Mouse (Mus musculus) hematopoietic stem cell, adult 5-6 weeks (primary cell): ENCODE results near the gene Ift81. TPM values are rescaled to one million over a fixed set of nuclear protein-coding genes. Genes with fewer than 3 reads are reported as not detected.

Experiments used
- ATAC-seq, 2 experiments: fragments of 125-278 bp in 1 of 2; replicated peaks in 1 of 2; 2 replicates each; pipeline ENCODE4 v1.8.0; 2016 to 2017; ENCODE audit warnings: inconsistent platforms in 2 of 2, mild to moderate bottlenecking in 2 of 2, moderate number of reproducible peaks in 2 of 2, low read depth in 1 of 2, moderate TSS enrichment in 1 of 2; ENCODE audit not compliant: low FRiP score in 2 of 2, poor library complexity in 2 of 2, severe bottlenecking in 2 of 2, insufficient read depth in 1 of 2, low TSS enrichment in 1 of 2
- total RNA-seq: library from RNA; stranded (forward); fragments of 172-1452, 232-1000 nt; gene quantifications from 2 replicates; pipeline ENCODE4 v1.2.3, GENCODE M21; 2017

Ift81 gene
- total RNA-seq, 1 experiment from 2014 or later, result 36.1 TPM

DNA sequence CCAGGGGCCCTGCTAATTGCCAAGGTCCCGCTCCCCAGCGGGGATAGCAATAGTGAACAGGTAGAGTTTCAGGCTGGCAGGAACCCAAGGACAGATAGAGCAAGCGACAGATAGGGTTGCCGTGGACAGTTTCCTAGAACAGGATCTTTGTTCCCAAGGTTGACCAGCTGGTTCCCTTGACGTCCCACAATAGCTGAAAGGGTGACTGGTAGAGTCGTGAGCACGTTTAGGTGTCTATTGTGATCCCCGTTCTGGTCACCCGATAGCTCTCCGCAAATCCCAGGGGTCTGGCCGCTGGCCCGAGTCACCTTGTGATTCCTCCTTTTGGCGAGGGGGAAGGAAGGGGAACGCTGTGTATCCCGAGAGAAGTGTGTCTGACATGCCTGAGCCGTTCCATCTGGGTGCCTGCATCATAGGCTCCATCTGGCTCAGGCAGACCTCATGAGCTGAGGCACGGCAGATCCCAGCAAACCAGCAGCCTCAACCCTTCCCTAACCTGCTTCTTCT is 103.6 kb downstream of the Ift81 start:
- no peak for ATAC-seq

DNA sequence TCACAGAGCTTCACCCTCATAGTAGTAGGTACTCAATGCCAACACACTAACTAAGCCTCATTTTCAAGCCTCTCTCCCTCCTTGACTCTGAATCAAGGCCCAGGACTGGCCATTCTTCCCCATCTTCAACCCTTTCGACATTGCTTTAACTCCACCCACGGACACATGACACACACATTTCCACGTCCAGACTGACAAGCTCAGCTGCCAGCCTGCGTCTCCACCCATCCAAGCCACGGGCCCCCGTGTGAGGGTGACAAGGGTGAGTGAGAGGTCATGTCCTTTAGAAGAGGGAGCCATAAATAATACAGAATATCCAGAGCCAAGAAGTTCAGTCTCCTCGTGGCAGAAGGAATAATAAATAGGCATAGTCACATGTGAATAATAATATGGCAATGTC is 104.7 kb downstream of the Ift81 start:
- ATAC-seq, result no peak

DNA sequence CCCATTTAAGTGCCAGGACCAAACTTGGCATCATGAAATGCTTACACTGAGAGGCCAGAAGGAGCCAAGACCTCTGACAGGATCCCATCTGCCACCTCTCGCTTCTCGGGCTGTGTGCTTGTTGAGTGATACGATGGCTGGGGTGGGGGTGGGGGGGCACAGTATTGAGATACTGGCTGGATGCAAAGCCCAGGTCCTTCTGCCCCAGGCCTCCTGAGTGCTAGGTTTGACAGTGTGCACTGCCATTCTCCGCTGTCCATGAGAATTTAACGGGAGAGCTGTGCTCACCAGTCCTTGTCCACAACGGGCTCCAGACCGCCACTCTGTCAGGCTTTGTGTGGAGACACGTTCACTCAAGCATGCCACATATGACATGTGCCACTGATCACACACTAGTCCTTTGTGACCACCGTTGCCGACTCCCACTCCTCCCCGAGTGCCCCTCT is 105.4 kb downstream of the Ift81 start:
- no peak for ATAC-seq

DNA sequence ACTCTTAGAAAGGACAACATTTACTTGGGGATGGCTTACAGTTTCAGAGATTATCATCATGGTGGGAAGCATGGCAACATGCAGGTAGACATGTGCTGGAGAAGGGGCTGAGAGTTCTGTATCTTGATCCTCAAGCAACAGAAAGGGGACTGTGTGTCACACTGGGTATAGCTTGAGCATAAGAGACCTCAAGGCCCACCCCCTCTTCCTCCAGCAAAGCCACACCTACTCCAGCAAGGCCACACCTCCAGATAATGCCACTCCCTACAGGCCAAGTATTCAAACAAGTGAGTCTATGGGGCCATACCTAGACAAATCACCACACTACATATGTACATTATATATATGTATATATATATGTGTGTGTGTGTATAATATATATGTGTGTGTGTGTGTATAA is 106.9 kb downstream of the Ift81 start:
- ATAC-seq, result no peak

DNA sequence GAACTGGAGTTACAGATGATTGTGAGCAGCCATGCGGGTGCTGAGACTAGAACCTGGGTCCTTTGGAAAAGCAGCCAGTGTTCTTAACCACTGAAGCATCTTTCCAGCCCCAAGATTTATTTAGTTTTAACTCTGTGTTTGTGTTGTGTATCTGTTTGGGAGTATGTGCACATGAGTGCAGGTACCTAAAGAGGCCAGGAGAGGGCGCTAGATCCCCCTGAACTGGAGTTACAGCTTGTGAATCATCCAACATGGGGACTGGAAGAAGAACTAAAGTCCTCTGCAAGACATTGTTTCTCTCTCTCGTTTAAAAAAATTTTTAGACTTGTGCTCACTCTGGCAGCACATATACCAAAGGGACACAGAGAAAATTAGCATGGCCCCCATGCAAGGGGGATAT is 107.9 kb downstream of the Ift81 start:
- no peak for ATAC-seq

DNA sequence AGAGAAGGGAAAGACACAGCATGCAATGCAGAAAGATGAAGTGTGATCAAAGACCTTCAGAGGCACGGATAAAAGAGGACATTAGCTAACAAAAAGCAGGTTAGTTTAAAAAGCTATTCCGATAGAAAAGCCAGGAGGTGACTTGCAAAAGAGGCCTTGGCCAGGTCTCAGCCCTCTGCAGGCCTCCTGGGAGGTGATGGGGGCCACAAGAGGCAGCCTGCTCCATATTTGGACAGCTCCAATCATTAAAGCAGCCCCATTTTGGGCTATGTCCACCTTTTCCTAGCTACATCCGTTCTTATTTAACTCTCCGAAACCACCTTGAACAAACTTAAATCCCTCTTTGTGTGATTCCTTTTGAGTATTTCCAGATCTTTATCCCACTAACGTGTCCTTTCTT is 108.8 kb downstream of the Ift81 start:
- ATAC-seq, result no peak

DNA sequence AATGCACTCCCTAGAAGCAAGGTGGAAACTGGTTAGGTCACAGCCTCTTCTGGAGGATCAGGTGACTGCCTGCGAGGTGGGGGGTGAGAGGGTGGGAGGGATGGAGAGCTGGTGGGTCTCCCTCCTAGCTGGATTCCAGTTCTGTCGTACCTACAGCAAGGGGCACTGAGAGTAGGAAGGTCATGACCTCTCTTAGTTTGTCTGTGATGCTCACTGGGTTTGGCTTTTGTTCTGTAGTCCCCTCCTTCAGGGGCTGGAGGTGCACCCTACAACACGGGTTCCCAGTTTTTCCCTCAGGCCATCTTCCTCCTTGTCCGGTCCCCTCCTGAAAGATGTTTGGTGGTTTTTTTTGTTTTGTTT is 110.6 kb downstream of the Ift81 start:
- no peak for ATAC-seq

DNA sequence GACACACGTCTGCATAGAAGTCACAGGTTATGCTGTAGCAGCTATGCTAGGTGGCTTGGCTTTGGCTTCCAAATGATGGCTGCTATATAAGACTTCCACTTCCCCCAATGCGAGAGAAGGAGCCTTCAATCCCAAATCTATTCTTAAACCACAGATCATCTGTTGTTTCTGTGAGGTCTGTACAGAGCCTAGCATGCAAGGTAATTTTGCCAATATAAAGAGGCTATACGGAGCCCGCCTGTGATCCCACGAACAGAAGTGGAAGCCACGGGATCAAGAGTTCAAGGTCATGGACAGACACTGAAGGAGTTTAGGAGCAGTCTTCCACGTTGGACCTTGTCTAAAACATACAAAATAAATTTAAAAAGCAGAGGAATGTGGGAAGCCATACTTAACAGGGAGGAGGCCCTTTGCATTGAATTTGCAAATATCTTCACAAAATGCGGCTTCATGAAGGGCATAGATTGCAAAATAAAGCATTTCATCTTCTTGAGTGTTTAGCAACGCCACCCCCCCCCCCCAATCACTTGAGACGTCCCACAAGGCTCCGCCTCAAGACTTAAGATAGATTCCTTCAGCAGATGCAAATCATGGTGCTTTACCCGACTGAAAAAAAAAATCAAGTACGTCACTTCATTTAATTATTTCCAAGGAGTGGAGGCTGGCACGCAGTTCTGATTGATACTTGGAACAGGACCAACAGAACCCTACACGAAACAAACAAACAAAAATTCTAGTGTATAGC is 111.1 kb downstream of the Ift81 start:
- no peak for ATAC-seq

DNA sequence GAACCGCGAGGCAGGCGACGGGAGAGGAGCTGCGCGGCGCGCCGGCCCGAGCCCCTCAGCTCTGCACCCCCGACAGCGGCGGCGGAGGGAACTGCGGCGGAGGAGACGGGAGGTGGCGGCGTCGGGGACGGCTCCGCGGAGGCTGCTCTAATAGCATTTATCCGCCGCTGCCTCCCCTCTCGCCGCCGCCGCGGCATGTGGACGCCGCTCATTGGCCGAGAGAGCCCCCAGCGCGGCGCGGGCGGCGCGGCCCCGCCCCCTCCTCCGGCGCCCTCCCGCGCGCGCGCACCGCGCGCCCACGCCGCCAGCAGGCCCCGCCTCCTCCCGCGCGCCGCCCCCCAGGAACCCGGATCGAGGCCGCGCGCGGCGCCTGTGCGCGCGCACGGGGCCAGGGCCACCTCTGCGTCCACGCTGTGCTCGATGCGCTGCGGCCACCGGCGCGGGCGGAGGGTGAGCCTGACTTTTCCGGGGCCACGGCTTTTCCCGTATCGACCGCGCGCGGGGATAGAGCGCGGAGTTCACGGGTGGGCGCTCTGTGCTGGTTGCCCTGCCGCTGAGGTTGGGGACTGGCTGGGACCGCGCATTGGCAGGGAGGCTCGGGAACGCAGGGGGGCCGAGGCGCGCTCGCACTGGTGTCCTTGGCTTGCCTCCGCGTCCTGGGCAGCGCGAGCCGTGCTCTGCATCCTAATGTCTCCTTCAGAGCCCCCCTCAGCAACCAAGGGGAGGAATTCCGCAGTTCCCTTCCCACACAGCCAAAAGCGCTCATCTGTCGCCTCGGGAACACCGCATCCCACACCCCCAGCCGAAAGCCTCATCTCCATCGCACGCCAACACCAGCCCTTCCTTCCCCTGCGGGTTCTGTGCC is 112.0 kb downstream of the Ift81 start, which contains the start of gene Atp2a2:
Gene Atp2a2, minus strand, starts transcription at position 149 of the 865 bp plus-strand sequence.
- peak; percentile 80 to 87 for ATAC-seq

DNA sequence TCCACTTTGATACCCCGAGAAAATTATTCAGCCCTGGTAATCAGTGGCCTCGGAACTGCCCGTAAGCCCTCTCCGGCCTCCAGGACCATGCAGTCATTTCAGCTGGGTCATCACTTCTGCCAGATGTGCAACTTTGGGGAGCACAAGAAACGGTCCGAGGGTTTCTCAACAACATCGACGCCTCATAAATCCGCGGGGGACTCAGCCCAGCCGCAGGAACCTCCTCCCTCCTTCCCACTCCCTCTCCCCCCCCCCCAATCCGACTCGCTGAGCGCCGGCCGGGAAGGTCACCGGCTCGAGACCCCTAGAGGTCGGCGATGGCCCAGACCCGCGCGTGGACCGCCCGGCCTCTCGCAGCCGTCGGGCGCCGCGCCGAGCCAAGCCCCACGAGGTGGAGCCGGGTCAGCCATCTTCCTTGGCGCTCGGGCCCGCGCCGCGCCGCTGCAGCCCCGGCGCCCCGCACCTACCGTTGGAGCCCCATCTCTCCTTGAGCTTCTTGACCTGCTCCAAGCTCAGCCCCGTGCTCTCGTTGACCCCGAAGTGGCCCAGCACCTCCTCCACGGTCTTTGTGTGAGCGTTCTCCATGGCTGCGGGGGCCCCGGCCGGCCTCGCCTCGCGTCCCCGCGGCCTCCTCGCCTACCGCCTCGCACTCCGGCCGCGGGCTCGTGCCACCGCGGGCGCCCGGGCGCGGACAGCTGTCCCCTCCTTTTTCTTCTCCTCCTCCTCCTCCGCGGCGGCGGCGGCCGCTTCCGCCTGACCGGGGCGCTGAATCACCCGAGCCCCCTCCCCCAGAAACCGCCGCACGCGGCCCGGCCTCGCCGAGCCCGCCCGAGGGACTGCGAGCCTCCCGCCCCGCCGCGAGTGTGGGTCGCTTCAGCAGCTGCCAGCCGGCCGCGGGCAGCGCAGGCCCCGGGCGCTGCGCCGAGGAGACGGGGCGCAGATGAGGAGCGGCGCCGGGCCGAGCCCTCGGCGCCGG is 112.9 kb downstream of the Ift81 start:
- ATAC-seq, result 0 out of 4 replicates have a peak, but pooled peaks of 1 of the 2 experiments have one; percentile 4

DNA sequence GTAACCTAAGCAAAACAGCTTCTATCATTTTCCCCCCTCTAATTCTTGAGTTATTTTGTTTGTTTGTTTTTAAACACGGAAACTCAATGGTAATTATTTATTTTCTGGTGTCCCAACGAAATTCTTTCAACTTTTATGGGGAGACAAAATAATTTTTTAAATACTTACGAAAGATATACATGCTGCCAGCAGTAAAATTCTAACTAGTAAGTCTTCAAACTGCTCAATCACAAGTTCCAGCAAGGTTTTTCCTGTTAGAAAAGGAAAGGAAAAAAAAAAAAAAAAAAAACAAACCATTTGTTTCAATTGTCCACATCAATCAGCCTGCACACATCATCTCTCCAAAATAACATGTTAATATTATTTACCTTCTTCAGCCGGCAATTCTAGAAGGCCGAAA is 113.8 kb downstream of the Ift81 start:
- no peak for ATAC-seq

Other genes starting within 250 kb of the Ift81 start
- 36.6 and 50.0 TPM in 2 replicates for gene Gpn3, start 242.6 kb downstream of the Ift81 start, total RNA-seq
- 45.0 and 52.0 TPM in 2 replicates for gene Fam216a, start 242.2 kb downstream of the Ift81 start, total RNA-seq
- 691 and 855 TPM in 2 replicates for gene Arpc3, start 222.6 kb downstream of the Ift81 start, total RNA-seq
- gene Anapc7, start 192.8 kb downstream of the Ift81 start, total RNA-seq, result 38.1 and 50.9 TPM in 2 replicates
- 84.5 and 95.1 TPM in 2 replicates for gene Atp2a2, start 112.3 kb downstream of the Ift81 start, total RNA-seq
- 4.8 and 12.8 TPM in 2 replicates for gene P2rx7, start 29.4 kb upstream of the Ift81 start, total RNA-seq
- gene P2rx4, start 93.0 kb upstream of the Ift81 start, total RNA-seq, result 15.2 and 19.2 TPM in 2 replicates
- 23.7 and 41.6 TPM in 2 replicates for gene Camkk2, start 164.9 kb upstream of the Ift81 start, total RNA-seq
- gene Anapc5, start 206.8 kb upstream of the Ift81 start, total RNA-seq, result 311 and 361 TPM in 2 replicates
- 21.6 and 21.7 TPM in 2 replicates for gene Rnf34, start 235.5 kb upstream of the Ift81 start, total RNA-seq